Mouse (Mus musculus): Measurements from ENCODE around the gene Ppp2r2c. TPM values are rescaled to one million over a fixed set of nuclear protein-coding genes. Genes with fewer than 3 reads are reported as not detected.

Gene Ppp2r2c
- total RNA-seq, 2 experiments from 2014 or later = 0.17 to 0.18 TPM

Other genes starting within 250 kb of the Ppp2r2c start
- 10 to 100 TPM; 79.8 to 91.2 TPM for gene D5Ertd579e, start 172.5 kb upstream of the Ppp2r2c start, total RNA-seq (2021)
- gene Bloc1s4, start 119.9 kb upstream of the Ppp2r2c start, total RNA-seq (2021) = 10 to 100 TPM; 12.9 to 13.0 TPM
- 100 to 1,000 TPM; 276 to 303 TPM for gene Mrfap1, start 71.7 kb upstream of the Ppp2r2c start, total RNA-seq (2021)
- 10 to 100 TPM; 14.3 to 14.6 TPM for gene Man2b2, start 37.9 kb upstream of the Ppp2r2c start, total RNA-seq (2021)
- gene Wfs1, start 120.7 kb downstream of the Ppp2r2c start, total RNA-seq (2021) = 100 to 1,000 TPM in 1 of 2 experiments, 10 to 100 TPM in 1; 79.0 to 107 TPM
- gene Gm1043, start 216.9 kb downstream of the Ppp2r2c start, total RNA-seq (2021) = not detected